Mouse (Mus musculus): Measurements from ENCODE around the gene Slc35c1.
"Not testable (repeated sequence)": the region's sequence is repeated elsewhere in the genome, so short reads cannot be mapped to it uniquely, and the experiment has no call there.

The Slc35c1 gene

GRCm38 (mm10) chr2:92459921-92460707, at the start of gene Slc35c1:
Slc35c1 (minus strand) TSS chr2:92460538.
- no peak for DNase-seq (ENCODE audit: low spot score in 2 of 2)

GRCm38 (mm10) chr2:92505291-92505690, 45.0 kb upstream of the Slc35c1 start:
- DNase-seq (ENCODE audit: low spot score in 2 of 2): no peak

GRCm38 (mm10) chr2:92503421-92503820, 43.1 kb upstream of the Slc35c1 start:
- DNase-seq (ENCODE audit: low spot score in 2 of 2): no peak

DNA sequence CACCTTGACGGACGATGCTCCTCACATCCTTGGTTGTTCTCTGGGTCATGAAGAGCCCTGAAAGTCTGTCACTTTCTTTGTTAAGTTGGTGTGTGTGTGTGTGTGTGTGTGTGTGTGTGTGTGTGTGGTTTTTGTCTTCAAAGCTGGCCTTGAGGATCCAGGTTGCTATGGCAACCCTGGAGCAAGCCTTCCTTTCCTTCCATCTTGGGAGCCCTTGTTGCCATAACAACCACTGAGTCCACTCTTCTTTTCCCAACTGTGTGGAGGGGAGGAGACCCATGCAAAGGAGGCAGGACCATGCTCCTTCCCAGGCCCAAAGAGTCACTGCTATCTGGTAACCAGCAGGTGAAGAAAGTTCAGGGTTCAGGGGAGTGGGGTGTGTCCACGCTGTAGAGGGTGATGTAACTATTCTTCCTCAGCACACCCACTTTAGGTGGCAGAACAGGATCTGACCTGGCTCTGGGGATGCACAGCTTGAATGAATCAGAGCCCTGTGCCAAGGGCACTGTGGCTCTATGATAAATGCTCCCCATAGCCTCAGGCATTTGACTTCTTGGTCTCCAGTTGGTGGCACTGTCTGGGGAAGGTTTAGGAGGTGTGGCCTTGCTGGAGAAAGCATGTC, 39.5 kb upstream of the Slc35c1 start:
- peak in 1 of 2 experiments; percentile 57 for DNase-seq (ENCODE audit: low spot score in 2 of 2)

- no peak for DNase-seq (ENCODE audit: low spot score in 2 of 2)
Measured at GRCm38 (mm10) chr2:92497112-92497511, 36.8 kb upstream of the Slc35c1 start.

DNA sequence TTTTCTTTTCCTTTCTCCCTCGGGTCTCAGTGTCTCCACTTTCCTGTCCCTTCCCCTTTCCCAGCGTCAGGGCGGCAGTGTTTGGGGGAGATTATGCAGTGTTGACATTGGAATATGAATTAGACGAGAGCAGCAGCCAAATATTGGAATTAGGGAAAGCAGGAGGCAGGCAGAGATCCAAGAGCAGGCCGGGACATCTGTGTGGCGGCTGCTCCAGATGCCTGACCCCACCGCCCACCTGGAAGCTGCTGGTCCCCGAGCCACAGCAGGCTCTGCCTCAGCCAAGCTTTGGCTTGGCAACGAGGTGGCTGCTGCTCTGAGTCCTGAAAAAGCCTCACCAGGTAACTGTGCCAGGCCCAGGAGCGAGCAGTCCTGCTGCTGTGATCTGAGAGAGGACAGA, 36.3 kb upstream of the Slc35c1 start:
- DNase-seq (ENCODE audit: low spot score in 2 of 2): no peak

- no peak for DNase-seq (ENCODE audit: low spot score in 2 of 2)
Measured at GRCm38 (mm10) chr2:92494956-92495355, 34.6 kb upstream of the Slc35c1 start.

- no peak for DNase-seq (ENCODE audit: low spot score in 2 of 2)
Measured at GRCm38 (mm10) chr2:92494423-92494822, 34.1 kb upstream of the Slc35c1 start.

DNA sequence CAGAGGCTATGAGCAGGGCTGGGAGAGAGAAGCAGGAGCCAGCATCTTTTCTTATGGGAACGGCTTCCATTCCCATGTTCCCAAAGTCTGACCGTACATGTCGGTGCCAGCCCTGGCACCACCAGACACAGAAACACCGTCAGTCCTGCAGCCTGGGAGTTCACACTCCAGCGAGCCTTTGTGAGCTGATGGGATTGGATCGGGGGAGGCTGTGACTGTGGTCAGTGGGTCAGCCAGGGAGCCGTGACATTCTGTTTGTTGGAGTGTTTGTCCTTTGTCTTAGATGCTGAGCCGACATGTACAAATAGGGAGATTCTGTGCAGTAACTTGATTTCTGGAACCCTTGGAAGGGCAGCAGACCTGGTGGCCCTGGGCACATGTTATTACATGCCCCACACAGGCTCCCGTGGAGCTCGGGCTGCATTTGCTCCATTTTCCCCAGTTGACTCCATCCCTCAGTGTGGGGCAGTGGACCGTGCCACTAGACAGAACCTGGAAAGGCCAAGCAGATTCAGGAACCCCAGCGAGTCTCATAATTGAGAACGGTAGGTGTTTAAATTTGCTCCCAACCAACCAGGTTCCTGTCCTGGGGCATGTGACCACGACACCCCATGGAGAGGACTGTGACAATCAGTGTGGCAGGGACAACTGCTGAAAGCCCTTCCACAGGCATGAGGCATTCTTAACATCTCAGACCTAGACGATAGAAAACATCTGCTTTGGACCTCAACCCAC, 33.5 kb upstream of the Slc35c1 start:
- no peak for DNase-seq (ENCODE audit: low spot score in 2 of 2)

- DNase-seq (ENCODE audit: low spot score in 2 of 2): no peak
Measured at GRCm38 (mm10) chr2:92491950-92492501, 31.7 kb upstream of the Slc35c1 start.

DNA sequence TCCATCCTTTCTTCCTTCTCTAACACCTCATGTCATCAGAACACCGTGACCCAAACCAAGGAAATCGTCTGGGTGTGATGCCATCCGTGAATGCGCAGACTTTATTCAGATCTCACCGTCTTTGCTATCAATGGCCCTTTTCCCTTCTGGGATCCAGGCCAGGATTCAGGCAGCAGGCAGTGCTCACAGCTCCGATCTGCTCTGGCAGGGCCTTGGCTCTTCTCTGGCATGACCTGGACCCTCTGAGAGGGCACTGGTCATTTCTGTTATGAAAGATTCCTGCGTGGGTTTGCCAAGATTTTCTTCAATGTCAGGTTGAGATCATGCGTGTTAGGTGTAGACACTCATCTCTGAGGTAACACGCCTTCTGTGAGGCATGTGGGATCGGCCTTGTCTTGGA, 30.2 kb upstream of the Slc35c1 start:
- no peak for DNase-seq (ENCODE audit: low spot score in 2 of 2)

GRCm38 (mm10) chr2:92487791-92488190, 27.5 kb upstream of the Slc35c1 start:
- no peak for DNase-seq (ENCODE audit: low spot score in 2 of 2)

DNA sequence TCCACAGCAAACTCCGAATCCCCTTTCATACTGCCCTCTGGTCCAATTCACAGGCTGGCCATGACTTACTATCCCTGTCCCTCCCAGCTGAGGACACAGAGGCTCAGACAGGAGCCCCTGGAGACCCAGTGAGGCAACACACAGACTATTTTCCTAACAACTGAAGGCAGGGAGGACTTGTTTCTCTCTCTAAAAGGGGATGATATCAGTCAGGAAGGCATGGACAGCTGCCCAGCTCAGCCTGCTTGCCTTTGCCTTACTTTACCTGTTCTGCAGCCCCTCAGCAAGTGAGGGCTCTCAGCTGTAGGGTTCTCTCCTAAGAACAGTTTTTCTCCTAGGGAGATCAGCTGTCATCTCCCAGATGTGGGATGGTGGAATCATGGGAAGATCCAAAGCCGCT, 26.6 kb upstream of the Slc35c1 start:
- DNase-seq (ENCODE audit: low spot score in 2 of 2): no peak

GRCm38 (mm10) chr2:92486403-92486802, 26.1 kb upstream of the Slc35c1 start:
- DNase-seq (ENCODE audit: low spot score in 2 of 2): peak; percentile 54 to 80

- DNase-seq (ENCODE audit: low spot score in 2 of 2): peak; percentile 57 to 78
Measured at GRCm38 (mm10) chr2:92485640-92486295, 25.4 kb upstream of the Slc35c1 start.

DNA sequence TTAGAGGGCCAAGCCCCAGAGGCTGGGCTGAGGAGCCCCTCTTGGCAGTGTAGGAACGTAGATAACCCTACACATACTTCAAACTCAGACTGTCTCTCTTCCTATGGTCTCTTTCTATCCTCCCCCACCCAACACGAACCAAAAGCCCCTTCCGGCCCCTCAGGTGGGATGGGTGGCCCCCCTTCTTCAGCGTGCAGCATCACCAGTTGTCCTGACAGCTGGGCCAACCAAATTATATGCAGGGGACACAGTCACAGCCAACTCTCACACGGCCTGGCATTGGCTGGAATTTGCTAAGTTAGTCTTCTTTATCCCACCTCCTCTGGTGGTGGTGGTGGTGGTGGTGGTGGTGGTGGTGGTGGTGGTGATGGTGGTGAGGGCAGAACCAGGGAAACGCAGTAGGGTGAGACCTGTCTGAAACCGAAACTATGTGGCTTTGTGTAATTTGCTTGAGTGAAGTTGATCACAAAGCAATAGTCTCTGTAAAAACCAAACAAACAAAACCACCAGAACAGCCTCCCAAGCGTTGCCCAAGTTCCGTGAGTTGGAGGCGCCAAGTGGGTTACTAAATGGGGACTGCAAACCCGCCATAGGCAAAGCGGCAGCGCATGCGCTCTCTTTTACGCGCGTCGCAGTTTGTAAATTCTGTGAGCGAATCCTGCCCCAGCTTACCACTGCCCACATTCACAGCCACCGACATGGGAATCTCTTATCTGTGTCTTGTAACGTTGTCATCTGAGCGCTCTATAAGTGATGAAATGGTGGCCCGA, 24.1 kb upstream of the Slc35c1 start:
- DNase-seq (ENCODE audit: low spot score in 2 of 2): no peak

DNA sequence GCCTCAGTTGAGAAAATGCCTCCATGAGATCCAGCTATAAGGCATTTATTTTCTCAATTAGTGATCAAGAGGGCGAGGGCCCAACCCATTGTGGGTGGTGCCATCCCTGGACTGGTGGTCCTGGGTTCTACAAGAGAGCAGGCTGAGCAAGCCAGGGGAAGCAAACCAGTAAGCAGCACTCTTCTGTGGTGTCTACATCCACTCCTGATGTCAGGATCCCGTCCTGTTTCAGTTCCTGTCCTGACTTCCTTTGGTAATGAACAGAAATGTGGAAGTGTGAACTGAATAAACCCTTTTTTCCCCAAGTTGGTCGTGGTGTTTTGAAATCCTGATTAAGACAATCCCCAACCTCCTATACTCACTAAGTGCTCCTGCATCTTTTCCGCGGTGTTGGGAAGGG, 23.2 kb upstream of the Slc35c1 start:
- no peak for DNase-seq (ENCODE audit: low spot score in 2 of 2)

GRCm38 (mm10) chr2:92482551-92482950, 22.2 kb upstream of the Slc35c1 start:
- no peak for DNase-seq (ENCODE audit: low spot score in 2 of 2)

DNA sequence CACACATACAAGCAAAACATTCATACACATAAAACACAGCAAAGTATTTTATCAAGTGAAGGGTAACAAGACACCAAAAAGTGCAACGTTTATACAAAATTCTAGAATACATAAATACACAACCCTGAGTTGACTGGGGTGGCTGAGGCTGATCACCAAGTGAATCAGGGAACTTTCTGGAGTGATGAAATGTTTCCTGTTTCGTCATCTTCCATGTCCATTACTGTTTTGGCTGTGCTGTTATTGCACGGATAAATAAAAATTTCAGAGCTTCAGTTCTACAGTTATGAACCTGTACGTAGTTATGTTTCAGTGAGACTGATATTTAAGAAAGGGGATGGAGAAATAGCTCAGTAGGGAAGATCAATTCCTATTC, 18.0 kb upstream of the Slc35c1 start:
- no peak for DNase-seq (ENCODE audit: low spot score in 2 of 2)

DNA sequence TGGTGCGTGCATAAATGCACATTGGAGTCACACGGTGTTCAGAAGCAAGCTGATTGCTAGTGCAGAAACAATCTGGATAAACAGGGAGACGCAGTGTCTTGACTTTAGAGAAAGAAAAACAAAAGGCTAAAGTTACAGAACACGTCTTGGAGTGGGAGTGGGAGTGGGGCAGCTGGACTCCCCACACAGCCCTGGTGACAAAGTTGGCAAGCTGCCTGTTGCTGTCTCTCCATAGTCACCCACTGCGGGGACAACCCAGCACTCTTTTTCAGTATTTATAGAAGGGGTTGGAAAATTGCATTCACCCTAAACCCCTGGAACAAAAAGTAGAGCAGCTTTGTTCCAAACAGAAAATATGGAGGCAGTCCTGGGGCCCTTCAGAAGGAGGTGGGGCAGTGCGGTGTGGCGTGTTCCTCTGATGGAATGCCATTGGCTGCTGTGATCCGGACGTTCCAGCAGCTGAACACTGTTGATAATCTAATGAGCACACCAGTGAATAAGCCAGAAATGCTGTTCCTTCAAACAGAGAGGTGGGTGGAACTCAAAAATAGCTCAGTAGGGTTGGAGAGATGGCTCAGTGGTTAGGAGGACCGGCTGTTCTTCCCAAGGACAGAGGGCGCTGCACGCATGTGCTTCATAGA, 17.5 kb upstream of the Slc35c1 start:
- no peak for DNase-seq (ENCODE audit: low spot score in 2 of 2)

DNA sequence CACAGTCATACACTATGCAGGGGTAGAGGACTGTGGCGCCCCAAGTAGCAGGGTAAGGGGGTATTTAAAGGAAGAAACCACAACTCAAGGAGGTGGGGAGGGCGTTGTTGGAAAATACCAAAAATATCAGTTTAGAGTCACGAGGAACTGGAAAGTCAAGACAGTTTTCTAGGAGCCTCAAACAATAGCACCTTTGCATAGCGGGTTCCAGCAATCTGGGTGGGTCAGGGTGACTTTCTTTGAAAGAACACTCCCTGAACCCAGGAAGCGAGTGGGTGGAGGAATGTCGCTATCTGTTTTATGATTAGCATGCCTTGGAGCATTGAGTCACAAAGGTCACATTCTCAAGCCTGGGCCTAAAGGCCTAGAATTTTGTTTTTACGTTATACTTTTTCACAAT, 16.2 kb upstream of the Slc35c1 start:
- DNase-seq (ENCODE audit: low spot score in 2 of 2): not testable (repeated sequence)
